Mouse (Mus musculus) olfactory bulb, adult 2 months (tissue): ENCODE measurements around the gene Fgf7.

Experiments used
- CTCF ChIP-seq: fragments of 200-500 bp; IDR thresholded peaks from 2 replicates; pipeline ENCODE4 v1.5.1; 2012; ENCODE audit warnings: low read depth, mild to moderate bottlenecking, low read length, moderate library complexity; ENCODE audit not compliant: insufficient read depth
- POLR2A ChIP-seq: fragments of 200-500 bp; IDR thresholded peaks from 2 replicates; pipeline ENCODE4 v1.6.1; 2012; ENCODE audit warnings: mild to moderate bottlenecking, low read depth, low read length, moderate library complexity; ENCODE audit not compliant: insufficient read depth

GRCm38 (mm10) chr2:126052749-126053557 is 18.5 kb downstream of the Fgf7 start:
- TF ChIP-seq CTCF (no peak), POLR2A (no peak)
